Mouse (Mus musculus): ENCODE data around the gene Lrp6.

The Lrp6 gene

DNA sequence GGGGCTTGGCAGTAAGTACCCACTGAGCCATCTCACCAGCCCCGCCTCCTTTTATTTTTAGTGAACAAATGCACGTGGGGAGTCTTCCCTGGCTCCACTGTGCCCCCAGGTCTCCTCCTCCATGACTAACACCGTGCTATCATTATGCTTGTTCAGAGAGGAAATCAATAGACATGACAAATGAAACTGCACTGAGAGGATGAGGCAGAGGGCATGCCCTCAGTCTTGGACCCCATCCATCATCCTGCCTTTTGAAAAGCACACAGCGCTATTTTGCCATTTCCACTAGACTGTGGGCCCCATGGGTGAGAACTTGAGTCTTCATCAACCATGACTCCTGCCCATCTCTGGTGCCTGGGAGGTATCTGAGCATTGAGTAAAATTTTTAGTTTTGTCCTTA, 135.2 kb downstream of the Lrp6 start:
- DNase-seq (ENCODE audit: low spot score), result no peak

DNA sequence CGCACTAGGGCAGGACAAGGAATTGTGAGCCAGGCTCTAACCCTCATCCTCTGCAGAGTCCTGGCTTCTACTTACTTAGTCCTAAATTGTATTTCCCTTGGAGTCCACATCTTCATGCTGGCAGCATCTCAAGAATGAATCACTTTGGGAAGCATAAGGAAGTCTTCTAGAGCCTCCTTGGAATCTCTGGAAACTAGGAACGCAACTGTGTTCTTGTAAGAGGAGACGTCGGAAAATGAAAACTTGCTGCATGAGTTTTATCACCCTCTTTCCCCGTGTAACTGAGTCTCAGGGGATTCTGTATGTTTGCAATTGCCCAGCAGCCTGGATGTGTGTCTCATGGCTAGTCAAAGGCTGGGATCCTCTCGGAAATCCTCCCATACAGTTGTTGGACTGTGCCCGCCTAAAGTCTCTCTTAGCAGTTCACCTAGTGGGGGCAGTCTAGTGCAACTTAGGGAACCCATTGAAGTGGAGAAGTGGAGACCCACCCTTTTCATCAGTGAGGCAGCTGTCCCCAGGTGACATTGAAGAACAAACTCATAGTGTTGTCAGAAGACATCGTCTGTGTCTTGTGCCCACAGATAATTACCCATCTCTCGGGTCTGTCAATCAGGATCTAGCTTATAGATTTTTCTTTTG, 136.5 kb downstream of the Lrp6 start:
- no peak for DNase-seq (ENCODE audit: low spot score)

DNA sequence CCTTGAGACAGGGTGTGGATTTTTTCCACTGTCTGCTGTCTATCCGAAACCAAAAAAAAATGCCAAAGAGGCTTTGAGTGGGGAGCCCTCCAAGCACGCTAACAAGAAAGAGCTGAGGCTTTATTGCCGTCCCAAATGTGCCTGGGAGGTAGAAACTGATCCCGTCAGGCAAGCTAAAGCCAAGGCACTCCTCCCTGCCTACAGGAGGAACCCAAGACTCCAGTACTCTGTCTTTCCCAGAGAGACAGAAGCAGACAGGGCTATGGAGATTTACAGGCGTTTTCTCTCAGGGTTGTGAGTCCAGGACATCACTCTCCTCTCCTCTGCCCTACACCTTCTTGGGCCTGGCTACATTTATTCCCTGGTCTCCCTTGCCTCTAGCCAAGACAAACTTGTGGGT, 138.3 kb downstream of the Lrp6 start:
- DNase-seq (ENCODE audit: low spot score), result no peak

DNA sequence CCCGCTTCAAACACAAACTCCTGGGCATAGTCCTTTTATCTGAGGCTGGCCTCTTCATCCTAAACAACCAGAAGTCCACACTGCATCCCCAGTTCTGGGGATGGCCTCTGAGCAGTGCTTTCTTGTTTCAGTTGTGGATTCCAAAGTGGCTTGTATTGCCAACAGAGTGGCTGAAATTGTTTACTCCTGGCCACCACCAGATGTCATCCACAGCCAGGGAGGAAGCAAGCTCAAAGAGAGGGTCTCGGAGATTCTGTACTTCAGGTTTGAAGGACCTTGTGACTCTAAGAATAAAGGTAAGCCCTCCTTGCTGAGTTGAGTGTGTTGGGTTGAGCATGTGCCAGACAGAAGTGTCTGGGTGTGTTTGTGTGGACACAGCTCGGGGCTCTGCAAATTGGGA, 139.6 kb downstream of the Lrp6 start:
- no peak for DNase-seq (ENCODE audit: low spot score)

DNA sequence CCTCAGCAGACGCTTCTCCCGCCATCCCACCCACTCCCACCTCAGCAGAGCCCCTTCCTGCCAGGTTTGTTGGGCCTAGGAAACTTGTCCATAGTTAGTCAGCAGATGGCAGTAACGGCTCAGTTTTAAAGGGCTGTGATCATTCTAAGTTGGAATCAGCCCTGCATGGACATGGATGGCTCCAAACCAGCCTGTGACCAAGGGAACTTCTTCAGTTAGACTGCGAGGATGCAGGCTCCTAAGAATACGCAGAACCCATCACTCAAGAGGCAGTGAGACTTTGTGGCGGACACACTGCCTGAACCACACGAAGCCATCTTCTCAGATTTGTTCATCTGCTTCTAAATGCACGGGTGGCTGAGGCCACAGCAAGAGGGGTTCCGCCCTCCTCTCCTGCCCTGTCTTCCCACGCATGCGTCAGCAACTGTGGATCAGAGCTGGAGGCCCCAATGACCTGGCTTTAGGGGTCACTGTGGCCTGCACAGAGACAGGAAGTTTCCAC, 141.5 kb downstream of the Lrp6 start:
- no peak for DNase-seq (ENCODE audit: low spot score)

DNA sequence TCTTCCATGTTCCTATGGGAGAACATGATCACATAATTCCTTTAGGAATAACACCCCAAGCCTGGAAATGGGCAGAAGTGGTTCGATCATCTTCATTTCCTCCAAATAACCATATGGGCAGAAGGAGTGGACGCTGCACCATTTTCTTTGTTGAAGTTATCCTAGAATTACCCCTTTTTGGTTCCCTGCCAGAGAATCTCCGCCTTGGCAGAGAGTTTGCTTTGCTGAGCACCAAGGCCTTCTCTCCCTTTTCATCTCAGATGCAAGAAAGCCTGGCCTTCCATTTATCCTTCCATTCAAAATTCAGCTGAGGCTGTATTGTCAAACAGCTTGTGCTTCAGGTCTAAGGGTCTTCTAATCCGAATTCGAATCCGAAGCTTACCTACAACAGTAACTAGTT, 144.8 kb downstream of the Lrp6 start:
- no peak for DNase-seq (ENCODE audit: low spot score)

DNA sequence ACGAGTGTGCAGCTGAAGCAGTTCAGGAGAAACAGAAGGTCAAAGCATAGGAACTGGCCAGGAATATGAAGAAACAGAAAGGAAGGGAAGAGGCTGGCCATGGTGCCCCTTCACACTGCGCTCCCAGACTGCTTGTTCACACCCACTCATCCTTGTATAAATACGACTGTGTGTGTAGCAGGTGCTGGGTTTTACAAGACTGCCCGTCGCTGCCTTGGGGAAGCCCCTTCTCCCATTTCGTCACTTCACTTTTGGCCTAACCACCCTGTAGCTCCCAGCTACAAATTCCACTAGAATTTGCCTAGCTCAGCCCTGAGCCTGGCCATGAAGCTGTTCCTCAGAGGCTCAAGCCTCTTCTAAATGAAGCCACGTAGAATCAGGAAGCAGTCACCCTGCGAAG, 146.4 kb downstream of the Lrp6 start:
- DNase-seq (ENCODE audit: low spot score), result no peak

DNA sequence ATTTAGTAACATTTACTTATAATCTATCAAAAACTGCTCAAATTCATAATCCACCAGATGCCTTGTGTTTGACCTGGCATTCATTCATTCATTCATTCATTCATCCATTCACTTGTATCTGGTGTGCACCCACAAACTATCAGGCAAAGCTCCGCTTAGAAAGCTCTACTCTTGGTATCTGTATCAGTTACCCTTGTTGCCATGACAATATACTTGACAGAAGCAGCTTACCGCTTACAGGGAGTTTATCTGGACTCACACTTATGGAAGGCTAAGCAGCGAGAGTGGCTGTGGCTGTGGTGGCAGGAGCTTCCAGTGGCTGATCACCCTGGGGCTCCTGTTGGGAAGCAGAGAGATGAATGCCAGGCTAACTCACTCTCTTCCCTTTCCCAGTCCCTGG, 148.9 kb downstream of the Lrp6 start:
- no peak for DNase-seq (ENCODE audit: low spot score)

DNA sequence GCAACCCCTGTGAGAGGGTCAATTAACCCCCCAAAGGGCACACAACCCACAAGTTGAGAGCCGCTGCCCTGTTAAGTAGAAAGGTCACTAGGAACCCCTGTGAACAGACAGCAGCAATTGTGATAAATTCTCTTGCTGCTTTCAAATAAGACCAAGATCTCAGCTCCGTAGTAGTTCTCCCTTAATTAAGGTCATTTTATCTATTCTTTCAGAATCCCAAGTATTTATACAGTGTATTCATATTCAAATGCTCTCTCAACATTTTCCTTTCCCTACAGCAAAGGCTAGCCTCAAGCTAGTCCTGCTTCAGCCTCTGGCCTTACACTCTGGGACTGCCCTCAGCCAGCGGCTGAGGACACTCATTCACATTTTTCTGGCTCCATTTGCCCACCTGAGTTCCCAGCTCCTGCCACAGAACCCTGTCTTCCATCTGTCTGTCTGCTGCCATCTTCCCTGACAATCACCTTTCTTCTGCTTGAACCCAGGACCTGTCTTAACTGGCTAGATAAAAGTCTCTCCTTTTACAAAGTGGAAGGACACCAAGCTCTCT, 150.1 kb downstream of the Lrp6 start:
- no peak for DNase-seq (ENCODE audit: low spot score)

DNA sequence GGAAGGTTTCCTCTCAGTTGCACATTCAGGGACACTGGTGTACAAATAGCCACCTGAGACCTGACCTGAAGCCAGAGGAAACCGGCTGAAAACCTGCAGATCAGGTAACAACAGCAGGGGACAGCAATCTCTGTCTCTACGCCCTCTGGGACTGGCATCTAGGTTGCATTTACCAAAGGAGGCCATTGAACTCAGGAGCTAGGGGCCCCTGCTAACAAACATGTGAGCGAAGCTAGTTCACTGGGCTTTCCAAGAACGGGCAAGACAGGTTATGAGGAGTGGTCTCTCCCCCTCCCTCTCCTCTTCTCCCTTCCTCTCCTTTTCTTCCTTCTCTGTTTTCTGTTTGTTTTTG, 152.3 kb downstream of the Lrp6 start:
- no peak for DNase-seq (ENCODE audit: low spot score)

DNA sequence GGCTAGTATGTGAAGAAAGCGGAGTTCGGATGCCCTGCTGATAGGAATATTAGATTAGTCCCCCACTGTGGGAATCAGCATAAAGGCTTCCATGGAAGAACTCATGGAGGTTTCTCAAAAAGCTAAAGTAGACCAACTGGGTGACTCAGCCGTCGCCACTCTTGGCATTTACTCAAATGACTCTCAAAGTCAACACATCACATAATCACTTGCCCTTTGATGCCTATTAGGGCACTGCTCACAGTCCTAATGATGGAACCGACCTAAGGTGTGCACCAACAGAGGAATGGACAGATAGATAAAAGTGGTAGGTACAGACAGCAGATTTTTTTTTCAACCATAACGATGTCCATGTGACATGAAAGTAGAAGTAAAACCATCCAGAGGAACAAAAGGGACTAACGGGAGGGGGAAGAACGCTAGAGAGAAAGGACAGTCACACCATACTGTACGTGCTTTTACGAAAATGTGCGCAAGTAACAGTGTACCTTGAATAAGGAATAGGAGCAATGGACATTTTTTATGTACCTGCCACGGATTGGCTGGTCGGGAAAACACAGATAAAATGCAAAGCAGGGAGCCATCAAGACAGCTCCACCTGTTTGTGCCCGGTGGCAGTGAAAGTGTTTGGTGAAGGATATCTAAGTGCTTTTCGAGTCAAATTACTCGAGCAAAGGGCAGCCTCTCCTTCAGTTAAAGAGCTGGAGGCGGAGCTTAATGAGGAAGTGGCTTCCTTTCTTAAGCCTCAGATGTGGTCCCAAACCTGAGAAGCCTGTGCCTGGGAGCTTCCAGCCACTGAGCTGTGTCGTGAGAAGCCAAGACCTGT, 152.8 kb downstream of the Lrp6 start:
- DNase-seq (ENCODE audit: low spot score), result no peak

DNA sequence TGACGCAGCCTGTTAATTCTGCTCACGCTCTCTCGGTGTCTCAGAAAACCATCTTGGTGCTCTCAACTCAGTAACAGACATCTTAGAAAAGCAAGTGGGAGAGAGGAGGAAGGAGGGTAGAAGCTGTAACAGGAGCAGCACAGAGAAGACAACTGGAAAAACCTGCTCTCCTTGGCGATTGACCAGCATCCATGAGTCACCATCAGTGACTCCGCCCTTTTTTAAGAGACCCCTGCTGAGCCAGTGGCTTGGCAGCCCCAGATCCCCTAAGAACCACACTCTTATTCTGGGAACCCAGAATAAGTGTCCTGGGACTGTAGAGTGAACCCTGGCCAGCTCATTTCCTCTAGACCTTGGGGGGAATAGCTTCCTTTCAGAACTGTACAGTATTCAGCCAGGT, 159.5 kb downstream of the Lrp6 start:
- DNase-seq (ENCODE audit: low spot score), result no peak

DNA sequence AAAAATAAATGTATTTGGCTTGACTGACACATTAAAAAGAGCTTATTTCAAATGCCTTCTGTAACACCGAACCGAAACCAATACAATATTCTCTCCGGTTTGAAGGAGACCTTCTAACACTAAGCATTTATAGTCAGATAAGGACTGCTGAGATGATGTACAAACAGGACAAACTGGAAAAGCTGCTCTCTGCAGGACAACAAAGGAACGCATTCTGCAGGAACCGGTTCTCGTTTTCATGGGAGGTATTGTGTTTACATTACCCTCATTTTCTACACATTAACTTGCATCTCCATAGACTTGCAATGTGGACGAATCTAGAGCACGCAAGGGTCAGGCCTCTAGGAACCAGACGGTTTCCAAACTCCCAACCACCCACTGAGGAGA, 163.1 kb downstream of the Lrp6 start:
- DNase-seq (ENCODE audit: low spot score), result no peak

DNA sequence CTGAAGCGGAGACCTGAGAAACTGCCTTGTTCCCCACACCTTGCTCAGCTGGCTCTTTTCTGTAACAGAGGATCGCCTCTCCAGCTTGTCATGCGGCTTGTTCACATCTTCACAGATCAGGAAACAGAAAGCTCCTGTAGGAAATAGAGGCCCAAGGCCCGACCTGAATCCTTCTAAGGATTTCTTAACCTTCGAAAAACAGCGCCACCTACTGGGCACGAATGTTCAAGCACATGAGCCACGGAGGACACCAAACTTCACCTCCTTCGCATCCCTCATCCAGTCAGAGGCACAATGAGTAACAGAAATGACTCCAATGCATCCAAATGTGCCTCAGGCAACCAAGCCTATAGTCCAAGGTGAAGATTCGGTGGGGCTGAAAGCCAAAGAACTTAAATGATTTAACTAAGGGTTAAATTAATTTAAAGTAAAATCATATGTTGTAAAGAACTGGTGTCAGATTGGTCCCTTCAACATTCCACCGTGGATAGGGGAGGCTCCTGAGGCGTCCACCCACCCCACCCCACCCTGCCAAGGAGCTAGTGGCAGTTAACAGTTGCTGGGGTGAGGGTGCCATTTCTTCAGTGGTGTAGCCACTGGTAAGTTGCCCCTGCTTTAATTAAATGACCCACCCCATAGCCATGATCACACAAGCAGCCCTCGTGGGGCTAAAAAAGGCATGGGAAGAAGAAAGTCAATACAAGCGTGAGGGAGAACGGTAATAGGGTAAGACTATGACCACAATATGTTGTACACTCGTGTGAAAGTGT, 163.7 kb downstream of the Lrp6 start:
- DNase-seq (ENCODE audit: low spot score), result peak; percentile 17
